10 mouse cellular contexts compared by ENCODE assay signal in genomic region chr7:45741777-45742176, GRCm38 (mm10). TPM values are rescaled to one million over a fixed set of nuclear protein-coding genes. Genes with fewer than 3 reads are reported as not detected.
A peak's percentile ranks its signal among the peaks of the same experiment; 100 is the strongest.
DNase-seq lines count a peak whose midpoint lies in the region; ATAC-seq and TF ChIP-seq lines count a peak whose summit lies in the region.
"Had no signal": no experiment of that assay in that cellular context is flagged by ENCODE, and none has a peak within 500 bp of the region (broad histone marks: within the 10 kb centered on the region; RNA-seq: fewer than 3 reads in every experiment).

No protein-coding gene starts in this region.

- no peak for TF ChIP-seq EP300 in heart, postnatal 0 days (IDR thresholded peaks at IDR 0.05; ENCODE audit: low read depth)

- H3K36me3 ChIP-seq in heart, postnatal 0 days (replicated peaks; ENCODE audit: control insufficient read depth, insufficient read depth, low read length): no peaks in the 10 kb centered on the region
- H3K36me3 ChIP-seq in liver, embryonic 15.5 days (replicated peaks): no peaks in the 10 kb centered on the region
- H3K36me3 ChIP-seq in stomach, embryonic 16.5 days (ENCODE audit: control insufficient read depth, insufficient read depth, low read length): no peaks in the 10 kb centered on the region

- ATAC-seq in heart, postnatal 0 days (ENCODE audit: insufficient read depth, low read depth): no peak
- no peak for ATAC-seq in liver, embryonic 15.5 days (ENCODE audit: insufficient read depth)
- ATAC-seq in stomach, embryonic 16.5 days (ENCODE audit: insufficient read depth, low FRiP score): peak; percentile 51; the same call in 1 of the 2 replicates
- ATAC-seq in cerebellum, adult (ENCODE audit: insufficient number of reproducible peaks, low FRiP score, low TSS enrichment): no peak; the same call in 1 of the 2 replicates

- 0 out of 2 replicates have a peak, but pooled peaks have one; percentile 25 for TF ChIP-seq POLR2A in embryonic fibroblast, embryonic 13.5 days (IDR thresholded peaks at IDR 0.05; ENCODE audit: low read depth, low read length)

- DNase-seq in heart, postnatal 0 days (ENCODE audit: low spot score): no peak
- no peak for DNase-seq in heart, postnatal 36 days
- DNase-seq in CD4-positive, CD25-positive, alpha-beta regulatory T cell, adult 2 months (ENCODE audit: low read depth, low spot score): peak; percentile 88
- no peak for DNase-seq in c-Kit-positive CD71-positive TER-119-positive erythroid progenitor cells, embryonic 14.5 days (ENCODE audit: low spot score)

- H3K27ac ChIP-seq in heart, postnatal 0 days (ENCODE audit: low read depth): no peak overlapping the region
- no peak overlapping the region for H3K27ac ChIP-seq in embryonic fibroblast, embryonic 13.5 days (ENCODE audit: insufficient read depth, low read length)
- H3K27ac ChIP-seq in liver, embryonic 15.5 days (replicated peaks): no peak overlapping the region
- no peak overlapping the region for H3K27ac ChIP-seq in stomach, embryonic 16.5 days (ENCODE audit: low read length)

- H3K9me3 ChIP-seq in heart, postnatal 0 days (replicated peaks; ENCODE audit: control insufficient read depth, low read length): no peaks in the 10 kb centered on the region
- H3K9me3 ChIP-seq in liver, embryonic 15.5 days (replicated peaks): no peaks in the 10 kb centered on the region
- H3K9me3 ChIP-seq in stomach, embryonic 16.5 days (replicated peaks; ENCODE audit: control insufficient read depth, low read length): no peaks in the 10 kb centered on the region

- H3K9ac ChIP-seq in heart, postnatal 0 days (replicated peaks; ENCODE audit: low read depth, low read length): no peak overlapping the region
- H3K9ac ChIP-seq in liver, embryonic 15.5 days: no peak overlapping the region
- H3K9ac ChIP-seq in stomach, embryonic 16.5 days (ENCODE audit: low read length): peak overlapping the region; percentile 49

- no peaks in the 10 kb centered on the region for H3K27me3 ChIP-seq in heart, postnatal 0 days (ENCODE audit: control insufficient read depth, insufficient read depth, low read length)
- no peaks in the 10 kb centered on the region for H3K27me3 ChIP-seq in liver, embryonic 15.5 days
- H3K27me3 ChIP-seq in stomach, embryonic 16.5 days (ENCODE audit: control insufficient read depth, insufficient read depth, low read length): no peaks in the 10 kb centered on the region
- H3K27me3 ChIP-seq: Patski had no signal

- 40% methylated on average over 11 of the region's 11 CpGs for WGBS in heart, postnatal 0 days
- 25% methylated on average over 11 of the region's 11 CpGs for WGBS in liver, embryonic 15.5 days (ENCODE audit: insufficient replicate concordance)
- WGBS in stomach, embryonic 16.5 days: 36% methylated on average over 11 of the region's 11 CpGs

- H3K4me2 ChIP-seq in heart, postnatal 0 days (ENCODE audit: low read depth, low read length): peak overlapping the region; percentile 28; the same call in 1 of the 2 replicates
- peak overlapping the region; percentile 51 for H3K4me2 ChIP-seq in liver, embryonic 15.5 days
- peak overlapping the region; percentile 47 for H3K4me2 ChIP-seq in stomach, embryonic 16.5 days (ENCODE audit: low read depth, low read length)

- no peaks in the 10 kb centered on the region for H3K4me1 ChIP-seq in heart, postnatal 0 days (ENCODE audit: control insufficient read depth, insufficient read depth)
- no peaks in the 10 kb centered on the region for H3K4me1 ChIP-seq in embryonic fibroblast, embryonic 13.5 days (ENCODE audit: control insufficient read depth, insufficient read depth, low read length)
- H3K4me1 ChIP-seq in liver, embryonic 15.5 days (replicated peaks): 0 out of 2 replicates have a peak, but pooled peaks cover 12% of the 10 kb centered on the region
- no peaks in the 10 kb centered on the region for H3K4me1 ChIP-seq in stomach, embryonic 16.5 days (ENCODE audit: control insufficient read depth, insufficient read depth, low read length)

- TF ChIP-seq CTCF in heart, postnatal 0 days (IDR thresholded peaks at IDR 0.05; ENCODE audit: low read depth): no peak
- TF ChIP-seq CTCF in embryonic fibroblast, embryonic 13.5 days (IDR thresholded peaks at IDR 0.05; ENCODE audit: borderline replicate concordance, insufficient read depth, low read length): no peak

- no peak overlapping the region; the same call in 1 of the 2 replicates for H3K4me3 ChIP-seq in heart, postnatal 0 days (ENCODE audit: low read depth, low read length)
- no peak overlapping the region for H3K4me3 ChIP-seq in embryonic fibroblast, embryonic 13.5 days (ENCODE audit: insufficient read depth, low read length)
- H3K4me3 ChIP-seq in liver, embryonic 15.5 days (replicated peaks): peak overlapping the region; percentile 11
- peak overlapping the region; percentile 34 for H3K4me3 ChIP-seq in stomach, embryonic 16.5 days (replicated peaks; ENCODE audit: low read length)

- intact Hi-C loops in heart, postnatal 36 days (cut with DNase I): no loop called here

RNA-seq across cellular contexts. Expression of gene Spaca4, which starts 16.2 kb away (rescaled TPM):
- total RNA-seq in heart, postnatal 0 days (2014; rRNA removed; ENCODE audit: low replicate concordance): not detected in 2 replicates
- polyA plus RNA-seq in heart, postnatal 0 days (2015; fragmentation: Nextera tagmentation; extraction: Ambion mirVana): not detected in 2 replicates
- total RNA-seq in heart, postnatal 36 days (2021): not detected
- polyA plus RNA-seq in embryonic fibroblast, embryonic 13.5 days (2011; ENCODE audit: insufficient read length, low read depth, missing spikeins): not detected in 2 replicates
- not detected in 2 replicates for polyA plus RNA-seq in liver, embryonic 15.5 days (2015; fragmentation: Nextera tagmentation; extraction: Ambion mirVana)
- 0.79 and 2.2 TPM in 2 replicates for polyA plus RNA-seq in stomach, embryonic 16.5 days (2015; fragmentation: Nextera tagmentation; extraction: Ambion mirVana)
- total RNA-seq: left cerebral cortex, adult 18-20 months had no signal
- polyA plus RNA-seq: Patski had no signal

RNA-seq across cellular contexts. Expression of gene Fam83e, which starts 20.8 kb away (rescaled TPM):
- total RNA-seq in heart, postnatal 0 days (2014; rRNA removed; ENCODE audit: low replicate concordance): not detected in 2 replicates
- polyA plus RNA-seq in heart, postnatal 0 days (2015; fragmentation: Nextera tagmentation; extraction: Ambion mirVana): 0.07 and 0.26 TPM in 2 replicates
- total RNA-seq in heart, postnatal 36 days (2021): under 1 TPM; 0.17 to 0.30 TPM
- polyA plus RNA-seq in embryonic fibroblast, embryonic 13.5 days (2011; ENCODE audit: insufficient read length, low read depth, missing spikeins): not detected in 2 replicates
- polyA plus RNA-seq in liver, embryonic 15.5 days (2015; fragmentation: Nextera tagmentation; extraction: Ambion mirVana): 0.30 and 0.33 TPM in 2 replicates
- polyA plus RNA-seq in stomach, embryonic 16.5 days (2015; fragmentation: Nextera tagmentation; extraction: Ambion mirVana): 16.0 and 24.7 TPM in 2 replicates

RNA-seq across cellular contexts. Expression of gene Sphk2, which starts 24.0 kb away (rescaled TPM):
- 19.5 and 23.3 TPM in 2 replicates for total RNA-seq in heart, postnatal 0 days (2014; rRNA removed; ENCODE audit: low replicate concordance)
- 11.1 and 11.4 TPM in 2 replicates for polyA plus RNA-seq in heart, postnatal 0 days (2015; fragmentation: Nextera tagmentation; extraction: Ambion mirVana)
- total RNA-seq in heart, postnatal 36 days (2021): 10 to 100 TPM; 16.2 to 18.7 TPM
- 19.0 and 19.1 TPM in 2 replicates for polyA plus RNA-seq in embryonic fibroblast, embryonic 13.5 days (2011; ENCODE audit: insufficient read length, low read depth, missing spikeins)
- 10.4 and 13.3 TPM in 2 replicates for polyA plus RNA-seq in liver, embryonic 15.5 days (2015; fragmentation: Nextera tagmentation; extraction: Ambion mirVana)
- polyA plus RNA-seq in stomach, embryonic 16.5 days (2015; fragmentation: Nextera tagmentation; extraction: Ambion mirVana): 38.9 and 45.9 TPM in 2 replicates

RNA-seq across cellular contexts. Expression of gene Rpl18, which starts 26.5 kb away (rescaled TPM):
- 1,259 and 1,310 TPM in 2 replicates for total RNA-seq in heart, postnatal 0 days (2014; rRNA removed; ENCODE audit: low replicate concordance)
- 479 and 486 TPM in 2 replicates for polyA plus RNA-seq in heart, postnatal 0 days (2015; fragmentation: Nextera tagmentation; extraction: Ambion mirVana)
- total RNA-seq in heart, postnatal 36 days (2021): 100 to 1,000 TPM; 550 to 591 TPM
- polyA plus RNA-seq in embryonic fibroblast, embryonic 13.5 days (2011; ENCODE audit: insufficient read length, low read depth, missing spikeins): 1,118 and 1,143 TPM in 2 replicates
- polyA plus RNA-seq in liver, embryonic 15.5 days (2015; fragmentation: Nextera tagmentation; extraction: Ambion mirVana): 533 and 542 TPM in 2 replicates
- polyA plus RNA-seq in stomach, embryonic 16.5 days (2015; fragmentation: Nextera tagmentation; extraction: Ambion mirVana): 915 and 1,024 TPM in 2 replicates

RNA-seq across cellular contexts. Expression of gene Dbp, which starts 36.9 kb away (rescaled TPM):
- total RNA-seq in heart, postnatal 0 days (2014; rRNA removed; ENCODE audit: low replicate concordance): 29.3 and 37.4 TPM in 2 replicates
- 21.9 and 24.9 TPM in 2 replicates for polyA plus RNA-seq in heart, postnatal 0 days (2015; fragmentation: Nextera tagmentation; extraction: Ambion mirVana)
- 100 to 1,000 TPM in 1 of 2 experiments, 10 to 100 TPM in 1; 44.4 to 158 TPM for total RNA-seq in heart, postnatal 36 days (2021)
- polyA plus RNA-seq in embryonic fibroblast, embryonic 13.5 days (2011; ENCODE audit: insufficient read length, low read depth, missing spikeins): 15.9 and 17.0 TPM in 2 replicates
- 0.46 and 0.85 TPM in 2 replicates for polyA plus RNA-seq in liver, embryonic 15.5 days (2015; fragmentation: Nextera tagmentation; extraction: Ambion mirVana)
- 2.7 and 2.9 TPM in 2 replicates for polyA plus RNA-seq in stomach, embryonic 16.5 days (2015; fragmentation: Nextera tagmentation; extraction: Ambion mirVana)

Comparison
In these comparisons a context has a peak if more than half of its experiments do, and no peak if none do; other contexts are left out.
1. H3K4me3 ChIP-seq: peak in liver, embryonic 15.5 days (single experiment) and stomach, embryonic 16.5 days (single experiment); none in heart, postnatal 0 days (single experiment) and embryonic fibroblast, embryonic 13.5 days (single experiment).
2. RNA of gene Fam83e, which starts 20.8 kb away (polyA plus RNA-seq): 16.0 to 24.7 TPM in stomach, embryonic 16.5 days; 0.30 to 0.33 TPM in liver, embryonic 15.5 days, 0.07 to 0.26 TPM in heart, postnatal 0 days and not detected in embryonic fibroblast, embryonic 13.5 days; every median in the first group is over 10 times any median in the second.
3. Peak in every context shown above with its lines, with median percentiles within 50 percentile points of each other: H3K4me2 ChIP-seq.